Mouse (Mus musculus) yolk sac, embryonic 10.5 days (tissue): ENCODE results near the gene Coil.

ENCODE experiments used
- DNase-seq: peaks from one replicate; pipeline ENCODE4 v3.0.0-alpha.2; 2017; ENCODE audit warnings: low spot score

Coil gene

GRCm38 (mm10) chr11:88970202-88970732 is at the start of gene Coil:
TSS of gene Coil (plus strand) at chr11:88970252.
- DNase-seq, result no peak

GRCm38 (mm10) chr11:88926566-88926965 is 43.5 kb upstream of the Coil start:
- DNase-seq, result no peak

- no peak for DNase-seq
These were observed 38.1 kb upstream of the Coil start for GRCm38 (mm10) chr11:88931692-88932530.

DNA sequence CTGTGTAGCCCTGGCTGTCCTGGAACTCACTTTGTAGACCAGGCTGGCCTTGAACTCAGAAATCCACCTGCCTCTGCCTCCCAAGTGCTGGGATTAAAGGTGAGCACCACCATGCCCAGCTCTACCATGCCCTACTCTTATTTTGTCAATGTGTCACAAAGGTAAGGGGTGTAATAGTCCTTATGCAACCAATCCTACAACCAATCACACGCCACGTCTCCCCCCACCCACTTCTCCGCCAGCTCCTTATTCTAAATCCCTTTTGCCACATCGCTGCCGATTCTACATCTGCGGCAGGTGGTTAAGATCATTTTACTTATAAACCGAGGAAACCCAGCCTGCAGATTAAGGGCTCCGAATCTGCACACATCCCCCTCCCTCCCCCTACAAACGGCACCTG is 37.0 kb upstream of the Coil start:
- DNase-seq, result no peak

GRCm38 (mm10) chr11:88934089-88935000 is 35.7 kb upstream of the Coil start:
- no peak for DNase-seq

- DNase-seq, result no peak
These were observed 32.2 kb upstream of the Coil start for GRCm38 (mm10) chr11:88937886-88938285.

DNA sequence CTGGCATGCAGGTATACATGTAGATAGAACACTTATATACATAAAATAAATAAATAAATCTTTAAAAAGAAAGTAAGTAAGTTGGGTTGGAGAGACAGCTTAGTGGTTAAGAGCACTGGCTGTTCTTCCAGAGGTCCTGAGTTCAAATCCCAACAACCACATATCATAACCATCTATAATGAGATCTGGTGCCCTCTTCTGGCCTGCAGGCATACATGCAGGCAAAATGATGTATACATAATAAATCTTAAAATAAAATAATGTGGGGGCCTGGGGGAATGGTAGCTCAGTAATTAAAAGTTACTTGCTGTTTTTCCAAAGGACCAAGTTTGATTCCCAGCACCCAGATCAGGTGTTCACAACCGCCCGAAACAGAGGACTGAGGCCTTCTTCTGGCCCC is 31.3 kb upstream of the Coil start:
- DNase-seq, result no peak

- no peak for DNase-seq
These were observed 30.4 kb upstream of the Coil start for GRCm38 (mm10) chr11:88939634-88940033.

DNA sequence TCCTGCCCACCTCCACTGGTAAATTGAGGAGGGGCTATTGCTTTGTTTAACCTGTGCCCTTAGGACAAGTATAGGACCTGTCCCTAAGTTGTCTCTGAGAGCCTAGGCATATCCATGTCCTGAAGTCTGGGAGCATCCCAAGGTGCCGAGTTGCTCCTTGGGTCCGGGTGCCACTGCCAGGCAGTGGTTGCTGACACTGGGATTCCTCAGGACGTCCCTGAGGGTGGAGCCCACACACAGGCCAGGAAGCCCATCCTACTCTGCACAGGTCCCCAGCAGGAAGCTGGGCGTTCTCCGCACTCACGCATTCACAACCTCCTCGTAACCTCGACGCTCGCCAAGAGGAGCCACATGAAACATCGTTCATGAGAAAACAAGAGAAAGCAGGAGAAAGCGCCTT is 28.6 kb upstream of the Coil start:
- DNase-seq, result no peak

DNA sequence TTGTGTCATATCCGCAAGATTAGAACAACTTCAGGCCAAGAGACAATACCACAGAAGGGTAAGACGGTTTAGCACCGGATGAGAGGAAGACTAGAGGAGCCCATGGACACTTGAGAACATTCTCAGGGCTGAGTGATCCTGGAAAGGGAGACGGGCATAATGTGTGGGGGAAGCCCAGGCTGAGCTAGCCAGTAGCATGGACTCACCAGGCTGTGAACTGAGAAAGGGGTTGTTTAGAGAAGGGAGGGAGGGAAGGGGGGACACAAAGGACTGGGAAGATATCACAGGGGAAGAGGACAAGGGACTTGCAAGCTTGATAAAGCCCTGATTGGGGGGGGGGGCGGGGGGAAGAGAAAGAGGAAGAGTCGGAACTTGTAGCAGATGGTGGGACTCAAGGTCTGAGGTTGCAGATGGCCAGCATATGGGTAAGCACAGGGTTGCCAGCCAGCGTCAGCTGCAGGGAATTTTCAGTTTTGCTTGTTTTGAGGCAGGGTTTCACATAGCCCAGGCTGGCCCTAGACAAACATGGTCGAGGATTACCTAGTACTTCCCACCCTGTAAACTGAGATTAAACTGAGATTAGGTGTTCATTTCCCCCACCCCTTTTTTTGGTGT is 24.0 kb upstream of the Coil start:
- no peak for DNase-seq

DNA sequence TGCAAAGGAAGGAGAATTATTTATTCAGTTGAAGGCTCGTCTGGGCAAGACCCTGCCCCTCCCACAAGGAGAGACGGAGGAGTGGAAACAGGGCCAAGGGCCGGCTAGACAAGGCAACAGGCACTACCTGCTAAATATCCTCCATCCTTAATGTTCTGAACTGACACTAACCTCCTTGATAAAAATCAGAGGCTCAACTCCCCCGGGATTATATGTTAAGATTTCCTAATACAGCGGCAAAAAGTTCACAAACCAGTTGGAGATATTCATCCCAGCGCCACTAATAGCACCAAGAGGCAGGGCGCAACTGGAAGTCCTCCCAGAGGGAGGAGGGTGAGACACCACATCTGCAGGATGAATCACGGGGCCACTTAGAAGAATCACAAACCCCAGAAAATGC is 21.2 kb upstream of the Coil start:
- no peak for DNase-seq

- no peak for DNase-seq
These were observed 20.0 kb upstream of the Coil start for GRCm38 (mm10) chr11:88949802-88950639.

DNA sequence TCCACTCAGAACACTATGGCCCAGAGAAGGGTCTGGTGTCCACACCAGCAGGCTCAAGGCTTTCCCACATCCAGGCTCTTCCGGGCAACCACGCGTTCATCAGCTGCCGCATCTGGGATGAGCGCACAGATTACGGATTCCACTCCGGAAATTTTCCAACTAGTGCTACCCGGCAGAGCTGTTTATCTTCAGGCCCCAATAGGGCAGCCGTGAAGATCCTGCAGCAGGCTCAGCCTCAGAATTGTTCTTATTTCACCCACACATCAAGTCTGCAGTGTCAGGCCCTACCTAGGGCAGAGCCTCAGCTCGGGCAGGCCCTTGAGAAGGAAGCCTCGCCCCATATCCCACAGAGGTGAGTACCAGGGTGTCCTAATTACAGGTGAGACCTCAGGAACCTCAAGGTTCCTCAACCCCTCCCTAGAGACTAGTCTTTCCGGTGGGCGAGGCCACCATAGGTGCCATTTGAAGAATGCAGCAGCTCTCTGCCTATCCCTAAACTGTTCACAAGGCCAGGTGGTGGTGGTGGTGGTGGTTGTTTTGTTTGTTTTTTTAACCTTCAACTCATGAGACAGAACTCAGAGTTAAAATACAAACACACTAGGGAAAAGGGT is 19.3 kb upstream of the Coil start:
- DNase-seq, result no peak

DNA sequence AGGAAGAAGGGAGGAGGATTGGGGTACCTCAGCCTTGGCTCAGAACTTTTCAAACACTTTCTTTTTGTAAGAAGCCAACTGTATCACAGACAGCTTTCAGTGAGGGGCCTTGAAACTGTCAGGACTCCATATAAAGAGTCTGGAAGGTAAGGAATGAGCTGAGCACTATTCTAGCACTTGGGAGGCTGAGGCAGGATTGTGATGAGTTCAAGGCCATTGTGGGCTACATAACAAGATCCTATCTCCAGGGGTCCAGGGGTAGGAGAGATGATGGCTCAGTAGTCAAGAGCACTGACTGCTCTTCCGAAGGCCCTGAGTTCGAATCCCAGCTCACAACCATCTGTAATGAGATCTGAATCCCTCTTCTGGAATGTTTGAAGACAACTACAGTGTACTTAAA is 18.5 kb upstream of the Coil start:
- no peak for DNase-seq

GRCm38 (mm10) chr11:88952117-88952516 is 17.9 kb upstream of the Coil start:
- DNase-seq, result no peak

DNA sequence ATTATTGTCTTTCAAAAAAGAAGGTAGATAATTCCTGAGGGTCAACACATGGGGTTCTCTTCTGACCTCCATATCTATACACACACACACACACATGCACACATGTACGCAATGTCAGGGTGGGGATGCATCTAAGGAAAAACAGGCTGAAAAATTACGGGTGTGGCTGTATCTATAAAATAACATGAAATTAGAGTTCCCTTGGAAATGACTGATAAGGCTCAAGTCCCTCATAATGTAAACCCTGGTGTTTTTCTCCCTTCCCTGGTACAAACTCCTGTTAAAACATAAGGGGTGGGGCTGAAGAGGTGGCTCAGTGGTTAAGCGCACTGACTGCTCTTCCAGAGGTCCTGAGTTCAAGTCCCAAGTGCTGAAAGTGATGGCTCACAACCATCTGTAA is 16.5 kb upstream of the Coil start:
- no peak for DNase-seq

- peak; percentile 58 for DNase-seq
These were observed 15.2 kb upstream of the Coil start for GRCm38 (mm10) chr11:88954803-88955202.

- peak; percentile 97 for DNase-seq
These were observed 14.7 kb upstream of the Coil start, which contains the start of gene Scpep1 for GRCm38 (mm10) chr11:88955217-88955969. TSS of gene Scpep1 (minus strand) at chr11:88955465.

GRCm38 (mm10) chr11:88958851-88959250 is 11.2 kb upstream of the Coil start:
- no peak for DNase-seq

DNA sequence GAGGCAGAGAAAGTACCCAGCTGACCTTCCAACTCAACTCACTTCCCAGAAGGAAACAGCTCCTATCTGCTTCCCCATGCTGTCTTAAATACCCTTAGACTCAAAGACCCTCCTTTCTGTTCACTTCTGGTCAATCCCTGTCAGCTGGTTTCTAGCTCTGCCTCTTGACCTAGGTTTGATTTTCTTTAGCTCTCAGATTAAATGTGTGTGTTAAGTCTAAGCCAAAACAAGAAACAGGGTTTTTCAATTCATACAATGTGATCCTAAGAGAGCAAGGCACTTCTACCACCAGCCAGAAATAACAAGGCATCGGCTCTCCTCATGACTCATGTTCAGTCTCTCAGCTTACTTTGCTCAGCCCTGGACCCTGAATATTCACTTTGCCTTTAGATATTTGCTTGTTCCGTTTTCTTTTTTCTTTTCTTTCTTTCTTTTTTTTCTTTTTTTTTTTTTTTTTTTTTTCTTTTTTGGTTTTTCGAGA is 3.1 kb upstream of the Coil start, which contains the start of gene Elobl:
Gene Elobl (minus strand): TSS at position 51 of the 481 bp plus-strand sequence.
- no peak for DNase-seq
